Mouse (Mus musculus): ENCODE measurements around the gene Hrh2. TPM values are rescaled to one million over a fixed set of nuclear protein-coding genes. Genes with fewer than 3 reads are reported as not detected.

The Hrh2 gene
- polyA plus RNA-seq, 1 experiment from 2014 or later, result 0.12 TPM

DNA sequence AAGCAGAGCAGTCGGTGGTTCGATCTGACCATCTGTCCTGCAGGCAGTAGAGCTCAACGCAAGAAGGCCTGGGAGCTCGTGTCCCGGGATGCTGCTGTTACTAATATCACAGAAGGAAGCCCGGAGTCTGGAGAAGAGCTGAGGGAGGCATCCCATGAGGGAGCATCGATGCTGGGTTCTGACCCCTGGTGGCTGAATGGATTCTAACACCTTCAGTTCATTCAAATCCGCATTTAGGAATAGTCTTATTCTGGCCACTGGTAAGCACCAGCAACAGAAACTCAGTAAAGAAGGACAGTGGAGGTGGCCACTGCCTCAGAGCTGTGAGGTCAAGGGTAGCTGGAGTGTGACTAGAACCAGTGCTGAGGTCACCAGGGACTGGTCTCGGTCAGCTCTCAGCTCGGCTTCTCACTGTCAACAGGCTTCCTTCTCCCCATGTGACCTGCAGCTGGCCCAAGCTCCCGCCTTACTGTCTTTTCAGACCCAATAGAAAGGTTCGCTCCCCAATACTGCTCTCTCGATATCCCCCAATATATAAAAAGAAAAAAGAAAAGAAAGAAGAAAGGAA is 36.1 kb downstream of the Hrh2 start:
- Histone ChIP-seq H3K4me2 (no peak overlapping the region), H3K9ac (no peak overlapping the region), H3K4me1 (no peaks in the 10 kb centered on the region), H3K36me3 (no peaks in the 10 kb centered on the region), H3K4me3 (no peak overlapping the region), H3K9me3 (no peaks in the 10 kb centered on the region), H3K27me3 (no peaks in the 10 kb centered on the region), H3K27ac (no peak overlapping the region)
- WGBS, result 20% methylated on average over 13 of the region's 13 CpGs
- ATAC-seq (ENCODE audit: borderline replicate concordance, extremely low read depth, low FRiP score, low TSS enrichment), result no peak

DNA sequence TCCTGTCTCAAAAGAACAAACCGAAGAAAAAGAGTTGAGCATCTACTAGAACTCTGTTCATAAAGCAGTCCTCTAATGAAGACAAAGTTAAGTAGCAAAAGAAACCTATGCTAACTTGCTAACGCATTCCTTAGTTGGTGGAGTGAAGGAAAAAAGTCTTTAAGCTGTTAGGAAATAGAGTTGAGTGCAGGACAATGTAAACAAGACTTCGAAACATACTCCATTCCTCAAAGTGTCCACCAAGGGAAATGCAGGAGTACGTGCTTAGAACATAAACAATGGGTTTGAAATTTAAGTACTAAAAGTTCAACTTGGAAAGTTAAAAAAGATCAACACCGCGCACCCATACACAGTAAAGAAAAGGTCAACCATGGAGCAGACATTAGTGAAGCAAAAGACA is 38.2 kb downstream of the Hrh2 start:
- whole genome bisulfite sequencing, result 48% methylated on average over 6 of the region's 6 CpGs
- Histone ChIP-seq H3K27ac (no peak overlapping the region), H3K4me1 (no peaks in the 10 kb centered on the region), H3K27me3 (no peaks in the 10 kb centered on the region), H3K4me2 (no peak overlapping the region), H3K9me3 (no peaks in the 10 kb centered on the region), H3K9ac (no peak overlapping the region), H3K4me3 (no peak overlapping the region), H3K36me3 (no peaks in the 10 kb centered on the region)
- no peak for ATAC-seq (ENCODE audit: borderline replicate concordance, extremely low read depth, low FRiP score, low TSS enrichment)

- Histone ChIP-seq H3K36me3 (no peaks in the 10 kb centered on the region), H3K4me3 (no peak overlapping the region), H3K9me3 (no peaks in the 10 kb centered on the region), H3K9ac (no peak overlapping the region), H3K27me3 (no peaks in the 10 kb centered on the region), H3K27ac (peak overlapping the region; percentile 51), H3K4me1 (no peaks in the 10 kb centered on the region), H3K4me2 (no peak overlapping the region)
- WGBS, result 37% methylated on average over 10 of the region's 10 CpGs
- peak; percentile 59 for ATAC-seq (ENCODE audit: borderline replicate concordance, extremely low read depth, low FRiP score, low TSS enrichment)
Measured at GRCm38 (mm10) chr13:54231868-54232267, 39.9 kb downstream of the Hrh2 start.

GRCm38 (mm10) chr13:54237512-54237911 is 45.6 kb downstream of the Hrh2 start:
- Histone ChIP-seq H3K36me3 (no peaks in the 10 kb centered on the region), H3K4me2 (no peak overlapping the region), H3K4me1 (peaks cover 12% of the 10 kb centered on the region), H3K9me3 (no peaks in the 10 kb centered on the region), H3K9ac (no peak overlapping the region), H3K4me3 (no peak overlapping the region), H3K27ac (no peak overlapping the region), H3K27me3 (no peaks in the 10 kb centered on the region)
- 64% methylated on average over 6 of the region's 6 CpGs for WGBS
- no peak for ATAC-seq (ENCODE audit: borderline replicate concordance, extremely low read depth, low FRiP score, low TSS enrichment)

DNA sequence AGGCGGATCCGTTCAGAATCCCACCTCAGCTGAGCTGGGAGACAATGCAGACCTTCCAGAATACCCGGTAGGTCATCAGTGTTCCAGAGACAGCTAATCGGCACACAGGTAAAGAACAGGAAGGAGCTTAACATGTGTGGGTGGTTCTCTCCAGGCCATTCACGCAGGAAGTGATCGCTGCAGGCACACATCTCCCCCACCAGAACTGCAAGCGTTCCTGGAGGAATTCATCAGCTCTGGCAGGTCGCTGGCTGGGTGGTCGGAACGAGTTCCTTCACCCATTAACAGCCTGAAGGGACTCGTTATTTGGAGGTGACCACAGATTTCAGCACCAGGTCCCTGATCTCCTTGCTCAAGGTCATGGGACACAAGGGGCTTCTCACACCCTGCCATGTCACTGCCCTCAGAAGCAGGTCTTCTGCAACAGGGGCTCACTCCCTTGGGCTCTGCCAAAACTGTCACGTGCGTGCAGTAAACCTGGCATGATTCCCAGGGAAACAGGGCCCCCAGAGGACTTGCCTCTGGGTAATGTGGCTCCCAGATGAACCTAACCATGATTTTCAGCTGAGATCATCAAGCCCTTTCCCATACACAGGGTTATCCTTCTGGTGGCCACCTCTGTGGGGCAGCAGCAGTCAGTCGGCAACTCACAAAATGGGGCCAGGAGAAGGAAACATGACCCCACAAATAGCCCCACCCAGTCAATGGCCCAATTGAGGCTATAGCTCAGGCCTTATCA is 46.8 kb downstream of the Hrh2 start:
- ATAC-seq (ENCODE audit: borderline replicate concordance, extremely low read depth, low FRiP score, low TSS enrichment), result peak; percentile 73
- Histone ChIP-seq H3K4me3 (no peak overlapping the region), H3K9me3 (no peaks in the 10 kb centered on the region), H3K4me1 (peaks cover 12% of the 10 kb centered on the region), H3K27me3 (no peaks in the 10 kb centered on the region), H3K9ac (no peak overlapping the region), H3K36me3 (no peaks in the 10 kb centered on the region), H3K4me2 (no peak overlapping the region), H3K27ac (no peak overlapping the region)
- 23% methylated on average over 14 of the region's 14 CpGs for WGBS

- H3K4me2 ChIP-seq, result no peak overlapping the region
- no peaks in the 10 kb centered on the region for H3K36me3 ChIP-seq
- no peaks in the 10 kb centered on the region for H3K9me3 ChIP-seq
- H3K27ac ChIP-seq, result no peak overlapping the region
- no peak overlapping the region for H3K9ac ChIP-seq
- no peak overlapping the region for H3K4me3 ChIP-seq
- ATAC-seq (ENCODE audit: borderline replicate concordance, extremely low read depth, low FRiP score, low TSS enrichment), result no peak
- no peaks in the 10 kb centered on the region for H3K27me3 ChIP-seq
- peaks cover 12% of the 10 kb centered on the region for H3K4me1 ChIP-seq
- WGBS, result 56% methylated on average over 5 of the region's 5 CpGs
Measured at GRCm38 (mm10) chr13:54242380-54242779, 50.5 kb downstream of the Hrh2 start.

GRCm38 (mm10) chr13:54245204-54245603 is 53.3 kb downstream of the Hrh2 start:
- no peak for ATAC-seq (ENCODE audit: borderline replicate concordance, extremely low read depth, low FRiP score, low TSS enrichment)
- Histone ChIP-seq H3K36me3 (no peaks in the 10 kb centered on the region), H3K4me3 (no peak overlapping the region), H3K4me2 (no peak overlapping the region), H3K27me3 (no peaks in the 10 kb centered on the region), H3K4me1 (peaks cover 23% of the 10 kb centered on the region), H3K9ac (no peak overlapping the region), H3K27ac (no peak overlapping the region), H3K9me3 (no peaks in the 10 kb centered on the region)
- WGBS, result 76% methylated on average over 5 of the region's 5 CpGs

- Histone ChIP-seq H3K4me1 (peaks cover 24% of the 10 kb centered on the region), H3K9ac (no peak overlapping the region), H3K9me3 (no peaks in the 10 kb centered on the region), H3K27me3 (no peaks in the 10 kb centered on the region), H3K36me3 (no peaks in the 10 kb centered on the region), H3K27ac (no peak overlapping the region), H3K4me3 (no peak overlapping the region), H3K4me2 (no peak overlapping the region)
- 13% methylated on average over 4 of the region's 4 CpGs for WGBS
- ATAC-seq (ENCODE audit: borderline replicate concordance, extremely low read depth, low FRiP score, low TSS enrichment), result no peak
Measured at GRCm38 (mm10) chr13:54247545-54247944, 55.6 kb downstream of the Hrh2 start.

DNA sequence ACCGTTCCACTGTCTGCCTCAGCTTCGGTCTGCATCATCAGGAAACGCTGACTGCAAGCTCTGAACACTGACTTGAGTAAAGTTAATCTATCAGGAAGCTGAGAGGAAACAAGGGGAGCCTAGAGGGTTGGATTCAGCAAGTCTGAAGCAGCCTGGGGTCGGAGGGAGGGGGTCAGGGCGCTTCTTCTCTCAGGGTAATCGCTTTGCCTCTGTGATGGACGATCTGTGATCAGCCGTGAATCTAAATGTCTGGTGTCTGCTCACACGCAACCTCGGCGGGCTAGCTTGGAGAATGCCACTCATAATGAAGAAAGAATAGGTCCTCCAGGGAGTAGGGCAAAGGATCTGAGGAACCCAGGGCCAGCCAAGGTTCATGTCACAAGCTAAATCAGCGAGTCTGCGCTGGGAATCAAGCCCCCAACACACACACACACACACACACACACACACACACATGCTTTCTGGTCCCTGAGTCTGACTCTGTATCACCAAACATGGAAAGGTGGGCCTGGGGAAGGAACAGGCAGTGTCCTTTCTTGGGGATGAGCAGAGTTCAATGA is 56.6 kb downstream of the Hrh2 start:
- H3K9me3 ChIP-seq, result no peaks in the 10 kb centered on the region
- WGBS, result 33% methylated on average over 13 of the region's 13 CpGs
- ATAC-seq (ENCODE audit: borderline replicate concordance, extremely low read depth, low FRiP score, low TSS enrichment), result no peak
- no peaks in the 10 kb centered on the region for H3K36me3 ChIP-seq
- no peak overlapping the region for H3K4me3 ChIP-seq
- peak overlapping the region; percentile 74 for H3K27ac ChIP-seq
- H3K27me3 ChIP-seq, result no peaks in the 10 kb centered on the region
- peak overlapping the region; percentile 26 for H3K4me2 ChIP-seq
- no peak overlapping the region for H3K9ac ChIP-seq
- H3K4me1 ChIP-seq, result peaks cover 24% of the 10 kb centered on the region

GRCm38 (mm10) chr13:54249007-54249406 is 57.1 kb downstream of the Hrh2 start:
- H3K9me3 ChIP-seq, result no peaks in the 10 kb centered on the region
- no peaks in the 10 kb centered on the region for H3K36me3 ChIP-seq
- H3K4me3 ChIP-seq, result no peak overlapping the region
- peak overlapping the region; percentile 74 for H3K27ac ChIP-seq
- H3K4me2 ChIP-seq, result 0 out of 2 replicates have a peak overlapping the region, but pooled peaks have one; percentile 26
- 31% methylated on average over 4 of the region's 4 CpGs for WGBS
- H3K4me1 ChIP-seq, result peaks cover 24% of the 10 kb centered on the region
- no peak overlapping the region for H3K9ac ChIP-seq
- H3K27me3 ChIP-seq, result no peaks in the 10 kb centered on the region
- ATAC-seq (ENCODE audit: borderline replicate concordance, extremely low read depth, low FRiP score, low TSS enrichment), result peak; percentile 79; the same call in 1 of the 2 replicates

DNA sequence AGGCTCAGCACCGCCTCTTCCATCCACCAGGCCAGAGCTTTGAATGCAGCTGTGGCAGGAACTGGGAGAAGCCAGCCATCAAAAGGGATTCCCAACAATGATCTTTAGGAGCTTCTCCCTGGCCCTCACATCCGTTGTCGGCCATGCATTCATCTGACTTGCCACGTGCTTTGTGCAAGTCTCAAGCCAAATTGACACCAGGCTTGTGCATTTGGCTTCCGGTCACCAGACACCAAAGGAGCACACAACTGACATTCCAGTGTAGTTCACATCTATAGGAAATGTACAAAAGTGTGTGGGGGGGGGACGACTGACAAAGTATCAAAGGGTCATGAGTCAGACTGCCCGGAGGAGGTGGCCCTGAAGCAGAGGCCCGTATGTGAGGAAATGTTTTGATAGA is 58.4 kb downstream of the Hrh2 start:
- H3K4me1 ChIP-seq, result peaks cover 24% of the 10 kb centered on the region
- no peak overlapping the region for H3K4me2 ChIP-seq
- H3K9ac ChIP-seq, result no peak overlapping the region
- no peaks in the 10 kb centered on the region for H3K36me3 ChIP-seq
- ATAC-seq (ENCODE audit: borderline replicate concordance, extremely low read depth, low FRiP score, low TSS enrichment), result no peak
- H3K27ac ChIP-seq, result no peak overlapping the region
- 50% methylated on average over 8 of the region's 8 CpGs for WGBS
- H3K9me3 ChIP-seq, result no peaks in the 10 kb centered on the region
- no peaks in the 10 kb centered on the region for H3K27me3 ChIP-seq
- H3K4me3 ChIP-seq, result no peak overlapping the region

GRCm38 (mm10) chr13:54251541-54252225 is 59.8 kb downstream of the Hrh2 start:
- 67% methylated on average over 11 of the region's 11 CpGs for WGBS
- Histone ChIP-seq H3K4me3 (no peak overlapping the region), H3K4me2 (no peak overlapping the region), H3K27me3 (no peaks in the 10 kb centered on the region), H3K9me3 (no peaks in the 10 kb centered on the region), H3K4me1 (peaks cover 24% of the 10 kb centered on the region), H3K9ac (no peak overlapping the region), H3K27ac (no peak overlapping the region), H3K36me3 (no peaks in the 10 kb centered on the region)
- ATAC-seq (ENCODE audit: borderline replicate concordance, extremely low read depth, low FRiP score, low TSS enrichment), result no peak
